Mouse (Mus musculus) cerebellum, adult 18-20 months (tissue): ENCODE data around the gene Odf2.
A peak's percentile ranks its signal among the peaks of the same experiment; 100 is the strongest.
"Not testable (repeated sequence)": the region's sequence is repeated elsewhere in the genome, so short reads cannot be mapped to it uniquely, and the experiment has no call there.

Experiments used
- DNase-seq, 2 experiments: peaks; one replicate each; pipeline ENCODE4 v3.0.0; 2021

Gene Odf2

DNA sequence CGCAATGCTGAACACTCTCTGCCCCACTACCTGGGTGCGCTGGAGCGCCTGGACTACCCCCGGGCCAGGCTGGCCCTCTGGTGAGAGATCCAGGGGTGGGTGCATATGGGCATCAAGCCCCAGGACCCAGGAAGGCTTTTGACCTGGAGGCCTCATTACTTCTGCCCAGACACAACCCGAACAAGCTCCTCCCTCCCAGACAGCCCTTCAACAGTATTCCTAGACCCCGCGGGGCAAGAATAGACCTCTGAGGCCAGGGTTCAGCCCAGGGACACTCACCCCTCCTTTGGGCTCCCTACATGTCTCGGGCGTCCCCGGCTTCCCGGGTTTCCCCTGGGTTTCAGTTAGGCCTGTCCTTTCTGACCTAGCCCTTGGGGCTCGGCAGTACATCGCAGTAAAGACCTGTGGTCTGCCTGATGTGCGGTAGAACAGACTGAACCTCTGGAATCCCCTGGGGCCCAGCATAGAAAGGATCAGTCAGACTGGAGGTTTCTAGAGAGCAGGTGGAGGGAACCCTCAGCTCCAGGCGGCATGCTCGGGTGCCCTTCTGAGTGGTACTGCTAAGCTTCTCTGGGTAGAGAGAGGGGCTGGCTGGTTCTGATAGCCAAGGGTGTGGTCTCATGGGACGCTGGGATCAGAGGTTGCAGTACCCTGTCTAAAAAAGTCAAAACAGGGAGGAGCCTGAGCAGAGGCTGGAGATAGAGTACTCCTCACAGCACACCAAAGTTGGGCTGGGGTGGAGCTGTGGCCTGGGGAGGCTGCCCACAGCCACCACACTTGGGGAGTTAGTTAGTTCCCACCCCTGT lies 19.2 kb upstream of the Odf2 start:
- DNase-seq: no peak

DNA sequence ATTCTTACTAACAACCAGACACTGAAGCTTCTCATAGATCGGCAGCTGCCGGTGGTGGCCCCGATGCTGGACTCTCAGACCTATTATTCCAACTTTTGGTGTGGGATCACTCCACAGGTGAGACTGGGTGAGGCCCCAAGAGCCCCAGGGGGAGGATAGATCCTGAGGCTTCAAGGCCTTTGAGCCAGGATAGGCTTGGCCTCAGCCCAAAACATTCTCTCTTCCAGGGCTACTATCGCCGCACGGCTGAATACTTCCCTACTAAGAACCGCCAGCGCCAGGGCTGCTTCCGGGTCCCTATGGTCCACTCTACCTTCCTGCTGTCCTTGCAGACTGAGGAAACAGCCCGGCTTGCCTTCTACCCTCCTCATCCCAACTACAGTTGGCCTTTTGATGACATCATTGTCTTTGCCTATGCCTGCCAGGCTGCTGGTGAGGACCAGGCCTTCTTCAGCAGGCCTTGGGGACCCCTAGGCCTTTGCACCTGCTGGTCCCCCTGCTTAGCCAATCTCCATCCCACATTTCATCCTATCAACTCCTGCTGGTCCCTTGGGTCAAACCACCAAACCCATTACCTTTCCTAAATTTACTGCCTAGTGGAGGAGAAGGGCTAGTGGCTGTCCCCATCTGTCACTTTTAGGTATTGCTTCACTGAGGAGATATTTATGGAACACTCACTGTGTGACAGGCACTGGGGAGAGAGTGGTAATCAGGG lies 16.3 kb upstream of the Odf2 start:
- peak; percentile 62 for DNase-seq

DNA sequence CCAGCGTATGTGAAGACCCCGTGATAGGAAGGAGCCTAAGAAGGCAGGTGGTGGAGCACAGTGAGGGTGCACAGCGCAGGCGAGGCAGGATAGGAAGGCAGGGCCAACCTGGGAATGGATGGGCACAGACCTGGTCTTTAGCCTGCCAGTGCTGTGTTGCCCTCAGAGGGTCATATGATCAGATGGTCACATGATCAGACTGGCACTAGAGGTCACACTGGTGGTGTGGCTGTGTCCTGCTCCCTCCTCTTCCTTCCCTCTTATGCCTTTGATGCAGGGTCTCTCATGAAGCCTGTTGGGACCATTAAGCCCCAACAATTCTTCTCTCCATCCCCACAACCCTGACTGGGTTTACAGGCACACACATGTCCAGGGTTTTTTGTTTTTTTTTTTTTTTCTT lies 15.2 kb upstream of the Odf2 start:
- DNase-seq: no peak

DNA sequence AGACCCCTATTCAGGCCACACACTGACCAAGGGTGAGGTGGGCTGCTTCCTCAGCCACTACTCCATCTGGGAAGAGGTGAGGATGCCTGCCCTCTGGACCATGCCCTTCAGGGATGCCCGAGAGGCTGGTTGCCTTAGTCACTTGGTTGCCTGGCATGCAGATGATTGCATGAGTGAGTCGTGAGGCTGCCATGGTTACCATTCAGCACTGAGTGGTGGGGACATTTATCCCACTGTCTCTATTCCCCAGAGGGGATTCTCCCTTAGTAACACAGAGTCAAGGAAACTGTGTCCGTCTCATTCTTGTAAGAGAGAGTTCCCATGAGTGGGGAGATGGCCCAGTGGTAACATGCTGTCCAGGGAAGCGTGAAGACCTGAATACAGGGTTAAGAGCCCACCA lies 11.0 kb upstream of the Odf2 start:
- DNase-seq: no peak

DNA sequence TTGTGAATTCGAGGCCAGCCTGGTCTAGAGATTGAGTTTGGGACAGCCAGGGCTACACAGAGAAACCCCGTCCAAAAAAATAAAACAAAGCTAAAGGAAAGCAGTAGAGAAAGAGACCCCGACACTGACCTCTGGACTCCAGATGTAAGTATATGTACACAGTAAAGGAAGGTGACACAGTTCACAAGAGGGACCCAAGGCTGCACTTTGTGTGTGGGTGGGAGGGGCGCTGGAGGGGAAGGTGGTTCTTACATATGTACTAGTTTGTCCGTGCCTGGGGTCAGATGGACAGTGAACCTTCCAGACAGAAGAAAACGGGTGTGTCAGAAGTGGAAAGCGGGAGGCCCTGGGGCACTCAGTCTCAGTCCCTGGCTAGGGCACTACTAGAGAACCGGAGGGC lies 9.8 kb upstream of the Odf2 start:
- no peak for DNase-seq

DNA sequence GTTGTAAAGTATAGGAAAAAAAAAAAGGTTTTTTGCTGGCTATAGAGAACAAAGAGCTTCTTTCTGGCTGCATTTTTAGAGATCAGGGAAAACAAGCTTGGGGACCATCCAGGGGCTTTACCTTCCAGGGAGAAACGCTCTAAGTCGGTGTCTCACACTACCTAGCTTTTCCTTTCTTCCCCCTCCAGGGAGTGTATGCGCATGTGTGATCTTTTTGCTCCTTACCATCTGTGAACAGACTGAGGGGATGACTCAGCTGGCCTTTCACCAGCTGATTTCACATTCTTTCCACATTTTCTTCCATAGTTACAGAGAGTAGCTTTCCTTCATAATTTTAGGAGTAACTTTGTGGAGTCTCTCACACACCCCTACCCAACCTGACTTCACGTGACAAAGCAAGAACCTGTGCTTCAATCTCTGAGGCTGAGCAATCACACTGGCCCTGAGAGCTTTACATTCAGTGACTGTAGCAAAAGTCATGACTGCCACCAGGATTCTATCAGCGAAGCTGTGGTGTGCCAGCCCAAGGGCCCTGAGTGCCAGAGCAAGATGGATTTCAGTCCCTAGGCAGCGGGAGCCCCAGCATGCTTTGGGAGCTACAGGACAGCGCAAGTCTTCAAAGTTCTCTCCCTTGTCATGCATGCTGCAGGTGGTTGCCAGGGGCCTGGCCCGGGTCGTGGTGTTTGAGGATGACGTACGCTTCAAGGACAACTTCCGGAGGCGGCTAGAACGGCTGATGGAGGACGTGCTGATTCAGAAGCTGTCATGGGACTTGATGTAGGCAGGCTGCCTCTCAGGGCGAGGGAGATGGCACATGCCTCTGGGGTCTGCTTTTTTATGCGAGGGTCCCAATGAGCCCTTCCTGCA lies 8.8 kb upstream of the Odf2 start:
- DNase-seq: peak; percentile 41 to 47

DNA sequence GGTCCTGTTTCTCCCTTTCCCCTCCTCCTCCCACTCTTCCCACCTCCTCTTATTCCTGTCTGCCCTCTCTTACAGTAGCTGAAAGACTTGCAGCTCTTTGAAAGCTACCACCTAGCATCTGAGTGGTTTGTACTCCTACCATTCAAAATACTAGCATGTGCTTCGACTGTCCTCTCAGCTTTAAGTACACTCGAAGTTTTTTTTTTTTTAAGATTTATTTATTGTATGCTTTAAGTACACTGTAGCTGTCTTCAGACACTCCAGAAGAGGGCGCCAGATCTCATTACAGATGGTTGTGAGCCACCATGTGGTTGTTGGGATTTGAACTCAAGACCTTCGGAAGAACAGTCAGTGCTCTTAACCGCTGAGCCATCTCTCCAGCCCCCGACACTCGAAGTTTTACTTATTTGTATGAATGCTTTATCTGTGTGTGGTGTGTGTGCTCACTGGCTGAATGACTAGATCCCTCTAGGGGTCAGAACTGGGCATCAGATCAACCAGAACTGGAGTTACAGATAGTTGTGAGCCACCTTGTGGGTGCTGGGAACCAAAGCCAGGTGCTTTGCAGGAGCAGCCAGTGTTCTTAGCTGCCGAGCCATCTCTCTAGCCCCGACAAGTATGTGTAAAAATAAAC lies 2.2 kb upstream of the Odf2 start:
- DNase-seq: not testable (repeated sequence)

DNA sequence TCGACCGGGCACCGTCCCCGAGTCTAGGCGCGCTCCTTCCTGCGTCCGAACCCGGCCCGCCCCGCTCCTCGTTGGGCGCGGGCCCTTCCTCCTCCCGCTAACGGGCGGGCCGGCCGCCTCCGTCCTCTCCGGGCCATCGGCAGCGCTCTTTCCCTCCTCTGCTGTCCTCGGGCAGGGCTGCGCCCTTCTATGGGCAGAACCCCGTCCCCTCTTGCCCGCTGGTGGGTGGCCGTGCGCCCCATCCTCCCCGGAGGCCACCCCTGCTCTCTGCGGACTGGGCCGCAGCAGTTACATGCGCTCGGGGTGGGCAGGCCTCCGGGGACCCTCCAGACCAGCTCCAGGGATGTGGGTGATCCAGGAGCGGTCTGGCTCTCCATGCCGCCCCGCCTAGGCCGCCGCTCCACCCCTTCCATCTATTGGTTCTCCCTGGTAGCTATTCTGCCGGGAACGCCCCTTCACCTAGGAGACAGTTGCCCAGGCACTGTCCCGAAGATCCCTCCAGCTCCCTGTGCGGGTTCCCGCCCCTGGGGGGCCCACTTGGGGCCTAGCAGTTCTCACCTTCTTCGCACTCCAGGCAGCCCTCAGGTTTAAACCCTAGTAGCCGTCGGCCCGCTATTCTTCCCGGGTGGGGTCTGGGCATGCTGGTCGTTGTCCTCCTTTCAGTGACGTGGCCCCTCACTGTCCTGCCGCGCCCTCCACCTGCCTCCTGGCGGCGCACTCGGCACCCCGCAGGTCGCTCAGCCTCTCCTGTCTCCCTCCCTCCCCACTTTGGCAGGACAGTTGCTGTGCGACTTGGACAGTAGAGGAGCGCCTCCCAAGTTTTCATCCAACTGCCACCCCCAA lies 1.2 kb downstream of the Odf2 start:
- peak; percentile 89 for DNase-seq

DNA sequence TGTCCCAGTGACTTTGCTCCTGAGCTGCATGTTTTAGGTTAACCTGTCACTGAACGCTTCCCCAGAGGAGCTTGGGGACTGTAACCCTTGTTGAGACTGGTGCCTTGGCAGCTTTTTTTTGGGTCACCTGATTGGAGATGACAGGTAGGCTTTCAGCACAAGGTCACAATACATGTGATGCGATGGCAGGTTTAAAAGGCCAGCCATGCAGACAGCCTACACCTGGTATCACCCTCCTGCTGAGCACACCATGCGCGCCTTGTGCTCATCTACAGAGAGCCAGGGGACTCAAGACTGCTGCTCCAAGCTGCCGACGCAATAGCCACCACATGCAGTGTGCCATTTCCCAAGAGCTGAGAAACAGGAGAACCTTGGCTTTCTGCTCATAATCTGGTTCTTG lies 2.8 kb downstream of the Odf2 start:
- DNase-seq: peak; percentile 67 to 70

DNA sequence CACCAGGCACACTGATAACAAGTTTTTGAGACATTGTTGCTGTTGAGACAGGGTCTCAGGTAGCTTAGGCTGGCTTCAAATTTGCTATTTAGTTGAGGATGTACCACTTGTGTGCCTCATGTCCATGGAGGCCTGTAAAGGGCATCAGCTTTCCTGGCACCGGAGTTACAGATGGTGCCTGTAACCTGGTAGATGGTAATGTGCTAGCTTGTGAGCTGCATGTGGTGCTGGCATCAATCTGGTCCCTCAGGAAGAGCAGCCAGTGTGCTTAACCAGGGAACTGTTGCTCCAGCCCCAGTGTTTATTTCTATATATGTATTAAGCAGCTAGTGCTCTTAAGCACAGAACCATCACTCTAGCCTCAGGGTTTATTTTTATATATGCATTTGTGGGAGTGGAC lies 7.0 kb downstream of the Odf2 start:
- DNase-seq: peak; percentile 58 to 63

DNA sequence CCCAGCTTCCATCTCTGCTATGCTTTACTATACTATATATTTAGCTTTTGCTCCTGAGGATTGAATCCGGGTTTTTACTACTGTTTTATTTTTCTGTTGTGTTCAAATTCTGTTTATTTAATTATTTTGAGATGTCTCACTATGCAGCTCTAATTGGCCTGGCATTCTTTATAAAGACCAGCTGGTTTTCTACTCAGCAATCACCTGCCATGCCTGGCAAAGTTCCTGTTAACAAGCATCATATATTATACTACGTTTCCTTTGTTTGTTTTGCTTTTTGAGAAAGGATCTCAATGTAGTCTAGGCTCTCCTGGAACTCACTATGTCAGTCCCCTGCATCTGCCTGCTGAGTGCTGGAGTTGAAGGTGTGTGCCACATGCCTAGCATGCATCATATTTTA lies 8.3 kb downstream of the Odf2 start:
- DNase-seq: peak in 1 of 2 experiments; percentile 37

DNA sequence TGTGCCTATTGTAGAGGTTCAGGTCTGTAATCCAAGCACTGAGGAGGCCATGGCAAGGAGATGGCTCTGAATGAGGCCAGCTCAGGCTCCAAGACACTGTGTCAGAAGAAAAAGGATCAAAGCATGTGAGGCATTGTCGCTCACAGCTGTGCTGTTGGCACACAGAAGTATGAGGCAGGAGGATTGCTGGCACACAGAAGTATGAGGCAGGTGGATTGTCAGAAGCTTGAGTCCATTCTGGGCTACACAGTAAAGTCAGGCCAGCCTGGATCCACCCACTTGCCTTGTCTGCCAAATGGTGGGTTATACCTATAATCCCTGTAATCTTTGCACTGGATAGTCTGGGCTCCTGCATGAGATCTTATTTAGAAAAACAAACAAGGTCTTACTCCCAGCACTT lies 9.1 kb downstream of the Odf2 start:
- no peak for DNase-seq

DNA sequence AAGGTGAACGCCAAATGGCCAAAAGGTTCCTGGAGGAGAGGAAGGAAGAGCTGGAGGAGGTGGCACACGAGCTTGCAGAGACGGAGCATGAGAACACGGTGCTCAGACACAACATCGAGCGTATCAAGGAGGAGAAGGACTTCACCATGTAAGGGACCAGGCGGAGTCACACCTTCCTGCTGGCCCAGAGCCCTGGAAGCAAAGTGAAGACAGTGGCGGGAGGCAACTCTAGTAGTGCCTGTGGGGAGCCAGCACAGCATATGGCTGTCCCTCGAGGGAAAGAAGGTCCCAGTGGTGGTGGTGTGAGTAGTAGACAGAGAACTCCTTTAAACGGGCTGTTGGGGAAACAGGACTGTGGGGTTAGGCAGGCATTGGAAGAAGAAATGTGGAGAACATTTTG lies 13.2 kb downstream of the Odf2 start:
- peak in 1 of 2 experiments; percentile 53 for DNase-seq

DNA sequence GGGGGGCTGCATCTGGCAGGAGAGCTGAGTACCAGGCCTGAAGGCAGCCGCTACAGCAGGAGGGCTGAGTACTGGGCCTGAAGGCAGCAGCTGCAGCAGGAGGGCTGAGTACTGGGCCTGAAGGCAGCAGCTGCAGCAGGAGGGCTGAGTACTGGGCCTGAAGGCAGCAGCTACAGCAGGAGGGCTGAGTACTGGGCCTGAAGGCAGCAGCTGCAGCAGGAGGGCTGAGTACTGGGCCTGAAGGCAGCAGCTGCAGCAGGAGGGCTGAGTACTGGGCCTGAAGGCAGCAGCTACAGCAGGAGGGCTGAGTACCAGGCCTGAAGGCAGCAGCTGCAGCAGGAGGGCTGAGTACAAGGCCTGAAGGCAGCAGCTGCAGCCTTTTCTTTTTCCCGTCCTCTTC lies 19.1 kb downstream of the Odf2 start:
- not testable (repeated sequence) for DNase-seq

DNA sequence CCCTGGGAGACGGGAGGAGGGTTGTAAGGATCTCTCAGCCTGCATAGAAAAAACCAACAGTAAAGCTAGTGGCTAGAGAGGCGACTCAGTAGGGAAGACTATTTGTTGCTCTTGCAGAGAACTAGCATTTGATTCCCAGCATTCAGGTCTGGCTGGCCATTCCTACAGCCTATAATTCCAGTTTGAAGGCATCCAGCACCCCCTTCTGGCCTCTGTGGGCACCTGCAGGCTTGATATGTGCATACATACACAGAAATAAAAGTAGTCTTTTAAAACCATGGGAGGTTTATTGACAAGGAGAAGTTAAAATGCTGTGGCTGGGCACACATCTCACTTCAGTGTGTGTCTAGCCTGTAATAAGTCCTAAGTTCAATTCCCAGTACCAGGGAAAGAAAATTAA lies 21.0 kb downstream of the Odf2 start:
- DNase-seq: no peak

DNA sequence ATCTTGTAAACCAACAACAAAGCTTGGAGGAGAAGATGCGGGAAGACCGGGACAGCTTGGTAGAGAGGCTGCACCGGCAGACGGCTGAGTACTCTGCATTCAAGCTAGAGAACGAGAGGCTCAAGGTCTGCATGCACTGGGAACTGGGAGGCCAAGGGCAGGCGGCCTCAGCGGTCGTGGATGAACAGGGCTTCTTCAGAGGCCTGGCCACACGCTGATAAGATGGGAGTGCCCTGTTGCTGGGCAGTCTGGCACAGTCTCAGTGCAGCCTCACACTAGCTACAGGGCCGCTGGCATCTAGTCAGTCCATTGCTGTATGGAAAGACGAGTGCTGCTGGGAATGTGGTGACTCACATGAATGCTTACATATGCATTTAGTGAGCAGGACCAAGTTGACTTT lies 28.6 kb downstream of the Odf2 start:
- DNase-seq: no peak

DNA sequence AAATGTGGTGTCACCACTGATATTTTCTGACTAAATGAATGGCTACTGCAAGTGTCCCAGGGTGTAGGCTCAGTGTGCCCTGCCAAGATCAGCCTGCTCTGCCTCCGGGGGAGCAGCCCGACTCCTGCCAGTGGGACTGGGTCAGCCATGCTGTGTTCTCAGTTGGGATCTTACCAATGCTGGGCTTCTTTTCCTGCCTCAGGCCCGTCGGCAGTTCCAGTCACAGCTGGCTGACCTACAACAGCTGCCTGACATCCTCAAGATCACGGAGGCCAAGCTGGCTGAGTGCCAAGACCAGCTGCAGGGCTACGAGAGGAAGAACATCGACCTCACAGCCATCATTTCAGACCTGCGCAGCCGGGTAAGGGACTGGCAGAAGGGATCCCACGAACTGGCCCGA lies 33.0 kb downstream of the Odf2 start:
- DNase-seq: peak; percentile 48 to 51

DNA sequence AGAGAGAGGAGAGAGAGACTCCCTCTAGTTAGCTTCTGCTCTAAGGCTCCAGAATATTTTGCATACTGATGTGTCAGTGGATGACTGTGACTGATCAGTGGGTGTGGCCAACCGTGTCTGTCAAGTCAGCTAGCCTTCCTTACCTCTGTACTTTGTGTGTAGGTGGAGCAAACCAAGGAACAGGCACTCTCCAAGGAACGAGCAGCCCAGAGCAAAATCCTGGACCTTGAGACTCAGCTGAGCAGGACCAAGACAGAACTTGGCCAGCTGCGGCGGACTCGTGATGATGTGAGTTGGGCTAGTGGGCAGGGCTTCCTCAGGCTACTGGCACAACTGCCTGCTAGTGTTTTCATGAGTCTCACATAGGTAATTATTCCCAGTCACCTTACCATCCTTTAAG lies 37.5 kb downstream of the Odf2 start:
- no peak for DNase-seq

DNA sequence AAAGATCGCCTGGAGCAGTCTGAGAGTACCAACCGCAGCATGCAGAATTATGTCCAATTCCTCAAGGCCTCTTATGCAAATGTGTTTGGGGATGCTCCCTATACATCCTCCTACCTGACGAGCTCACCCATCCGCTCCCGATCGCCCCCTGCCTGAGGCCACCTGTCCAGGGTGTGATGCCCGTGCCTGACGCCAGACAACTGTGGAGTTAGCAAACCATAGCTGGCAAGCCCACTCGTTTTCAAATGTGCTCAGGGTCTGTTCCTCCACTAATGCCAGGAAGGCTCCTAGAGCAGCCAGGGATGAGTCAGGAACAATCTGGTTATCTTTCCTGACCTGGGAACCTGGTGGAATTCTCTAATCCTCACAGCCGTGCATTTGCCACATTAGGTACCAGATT lies 41.5 kb downstream of the Odf2 start:
- peak; percentile 94 to 97 for DNase-seq

DNA sequence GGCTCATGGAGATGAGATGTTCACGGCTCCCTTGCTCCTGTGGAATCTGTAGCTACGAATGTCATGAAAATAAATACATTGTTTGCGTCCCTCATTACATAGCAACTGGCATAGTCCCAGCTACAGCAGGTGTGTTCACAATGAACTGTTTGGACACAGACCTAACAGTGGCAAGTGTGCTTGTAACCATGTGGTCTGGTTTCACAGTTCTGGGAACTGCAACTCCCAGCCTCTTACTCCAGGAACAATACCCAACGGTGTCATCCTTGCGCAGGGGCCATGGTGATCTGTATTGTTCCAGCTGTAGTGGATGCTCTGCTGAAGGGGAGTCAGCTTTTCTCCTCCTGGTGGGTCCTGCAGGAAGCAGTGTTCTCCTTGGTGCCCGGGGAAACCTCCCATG lies 42.2 kb downstream of the Odf2 start:
- DNase-seq: peak; percentile 25 to 43

DNA sequence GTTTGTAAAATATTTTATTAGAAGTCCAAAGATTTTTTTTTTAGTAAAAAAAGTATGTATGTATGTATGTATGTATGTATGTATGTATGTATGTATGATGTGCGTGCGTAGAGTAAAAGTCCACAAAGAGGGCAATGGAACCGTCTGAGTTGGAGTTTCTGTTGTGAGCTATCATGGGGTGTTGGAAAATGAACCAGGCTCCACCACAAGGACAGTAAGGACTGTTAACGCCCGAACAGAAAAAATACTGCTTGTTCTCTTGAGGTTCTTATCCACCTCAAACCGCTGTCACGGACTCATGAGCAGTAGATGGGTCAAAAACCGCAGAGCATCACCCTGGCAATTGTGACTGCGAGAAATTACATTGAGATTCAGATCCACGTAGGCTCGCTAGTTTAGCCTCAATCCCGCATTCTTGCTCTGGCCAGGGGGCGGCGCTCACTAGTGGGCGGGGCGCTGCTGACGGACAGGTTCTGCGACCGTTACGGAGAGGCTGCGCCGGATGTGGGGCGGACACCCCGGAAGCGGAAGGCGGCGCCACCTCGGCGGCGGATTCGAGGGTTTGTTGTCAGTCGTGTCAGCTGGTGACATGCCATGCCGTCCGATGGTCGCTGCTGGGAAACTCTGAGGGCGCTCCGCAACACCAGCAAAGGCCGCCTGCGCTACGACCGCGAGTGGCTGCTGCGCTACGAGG lies 46.0 kb downstream of the Odf2 start, which contains the start of gene Gle1:
Gene Gle1 (plus strand): TSS at position 521 of the 694 bp plus-strand sequence.
- DNase-seq: peak; percentile 94 to 96
